Mouse (Mus musculus) layer of hippocampus, adult 2 months (tissue): ENCODE results near the gene Rgs3. TPM values are rescaled to one million over a fixed set of nuclear protein-coding genes. Genes with fewer than 3 reads are reported as not detected.
A peak's percentile ranks its signal among the peaks of the same experiment; 100 is the strongest.

Experiments
- DNase-seq, 2 experiments: peaks; one replicate each; pipeline ENCODE4 v3.0.0; 2022; ENCODE audit warnings: low spot score in 2 of 2
- H3K27ac ChIP-seq: fragments of 200-600 bp; 2 replicates; pipeline ENCODE4 v1.8.1; 2022
- H3K4me3 ChIP-seq: fragments of 200-600 bp; 2 replicates; pipeline ENCODE4 v1.8.1; 2022; ENCODE audit warnings: mild to moderate bottlenecking
- CTCF ChIP-seq: fragments of 200-600 bp; conservative IDR thresholded peaks from 2 replicates; pipeline ENCODE4 v1.8.1; 2022; ENCODE audit warnings: antibody characterized with exemption, mild to moderate bottlenecking, moderate library complexity
- total RNA-seq, 2 experiments: library from RNA; stranded (reverse); gene quantifications; 2 replicates each; pipeline ENCODE4 v1.2.3; 2021

Rgs3 gene
- total RNA-seq, 2 experiments from 2014 or later, result 18.9 to 21.6 TPM

GRCm38 (mm10) chr4:62686769-62687168 is 127.1 kb downstream of the Rgs3 start:
- H3K27ac ChIP-seq, result no peak overlapping the region
- DNase-seq, result no peak
- no peak for TF ChIP-seq CTCF
- H3K4me3 ChIP-seq, result no peak overlapping the region

DNA sequence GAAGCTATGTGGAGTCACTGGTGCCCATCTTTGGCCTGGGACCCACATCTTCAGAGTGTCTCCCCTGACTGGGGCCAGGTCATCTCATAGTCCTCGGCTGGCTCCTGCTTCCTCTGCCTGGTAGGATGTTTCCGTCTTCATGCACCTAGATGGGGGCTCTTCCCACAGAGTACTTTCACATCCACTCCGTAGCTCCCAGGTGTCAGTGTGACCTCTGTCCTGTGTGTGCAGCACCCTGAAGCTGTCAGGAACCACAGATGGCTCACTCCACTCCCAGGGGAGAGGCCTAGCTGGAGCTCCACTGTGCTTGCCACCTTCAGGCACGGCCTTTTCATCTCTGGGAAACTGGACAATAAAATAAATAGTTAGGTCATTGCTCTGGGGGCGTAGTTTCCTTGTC is 128.5 kb downstream of the Rgs3 start:
- no peak for TF ChIP-seq CTCF
- H3K4me3 ChIP-seq, result no peak overlapping the region
- no peak overlapping the region for H3K27ac ChIP-seq
- DNase-seq, result no peak

GRCm38 (mm10) chr4:62690997-62691396 is 131.3 kb downstream of the Rgs3 start:
- no peak for DNase-seq
- TF ChIP-seq CTCF, result no peak
- no peak overlapping the region for H3K4me3 ChIP-seq

GRCm38 (mm10) chr4:62691625-62692024 is 132.0 kb downstream of the Rgs3 start:
- H3K4me3 ChIP-seq, result no peak overlapping the region
- no peak for TF ChIP-seq CTCF
- H3K27ac ChIP-seq, result no peak overlapping the region
- no peak for DNase-seq

More at GRCm38 (mm10) chr4:62690997-62691396, 131.3 kb downstream of the Rgs3 start:
- no peak overlapping the region for H3K27ac ChIP-seq

DNA sequence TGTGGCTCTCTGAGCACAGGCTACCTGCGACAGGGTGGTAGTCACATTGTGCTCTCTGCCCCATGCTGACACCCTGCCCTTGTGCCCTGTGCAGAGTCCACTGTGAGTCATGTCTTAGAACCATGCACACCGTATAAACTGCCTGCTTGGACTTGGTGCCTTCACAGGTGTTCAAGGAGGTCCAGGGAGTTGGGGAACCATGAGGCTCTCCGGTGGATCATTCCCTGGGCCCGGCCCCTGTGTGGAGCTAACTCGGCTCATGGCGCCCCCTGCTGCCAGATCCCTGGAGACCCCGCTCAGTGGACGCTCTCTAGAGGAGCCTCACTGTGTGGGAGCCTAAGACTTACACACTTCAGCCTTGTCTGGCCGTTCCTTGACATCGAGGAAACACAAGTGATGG is 134.2 kb downstream of the Rgs3 start:
- Histone ChIP-seq H3K27ac (no peak overlapping the region), H3K4me3 (no peak overlapping the region)
- TF ChIP-seq CTCF, result peak; percentile 75
- DNase-seq, result peak in 1 of 2 experiments; percentile 34

- H3K4me3 ChIP-seq, result no peak overlapping the region
- TF ChIP-seq CTCF, result no peak
- peak overlapping the region; percentile 61; the same call in 1 of the 2 replicates for H3K27ac ChIP-seq
- no peak for DNase-seq
Measured at GRCm38 (mm10) chr4:62694703-62695439, 135.2 kb downstream of the Rgs3 start.

DNA sequence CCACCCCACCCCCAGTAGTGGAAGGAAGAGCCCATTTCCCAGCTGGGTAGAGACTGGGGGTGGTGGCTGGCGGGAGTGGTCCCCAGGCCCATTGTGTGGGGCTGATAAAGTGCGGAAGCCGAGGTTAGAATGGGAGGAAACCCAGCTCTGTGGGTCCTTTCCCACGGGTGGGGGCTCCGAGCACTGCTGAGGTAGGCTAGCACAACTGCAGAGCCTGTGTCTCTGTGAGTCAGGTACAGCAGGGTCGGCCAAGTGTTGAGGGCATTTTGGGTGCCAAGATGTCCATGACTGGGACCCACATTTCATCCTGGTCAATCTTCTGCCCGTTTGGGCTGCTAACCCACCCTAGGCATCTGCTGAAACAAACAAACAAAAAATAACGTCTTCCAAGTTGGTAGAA is 135.9 kb downstream of the Rgs3 start:
- no peak for DNase-seq
- peak overlapping the region; percentile 61; the same call in 1 of the 2 replicates for H3K27ac ChIP-seq
- H3K4me3 ChIP-seq, result no peak overlapping the region
- no peak for TF ChIP-seq CTCF

GRCm38 (mm10) chr4:62695946-62696345 is 136.3 kb downstream of the Rgs3 start:
- Histone ChIP-seq H3K4me3 (no peak overlapping the region), H3K27ac (peak overlapping the region; percentile 61; the same call in 1 of the 2 replicates)
- peak; percentile 38 to 65 for DNase-seq
- TF ChIP-seq CTCF, result peak; percentile 80

DNA sequence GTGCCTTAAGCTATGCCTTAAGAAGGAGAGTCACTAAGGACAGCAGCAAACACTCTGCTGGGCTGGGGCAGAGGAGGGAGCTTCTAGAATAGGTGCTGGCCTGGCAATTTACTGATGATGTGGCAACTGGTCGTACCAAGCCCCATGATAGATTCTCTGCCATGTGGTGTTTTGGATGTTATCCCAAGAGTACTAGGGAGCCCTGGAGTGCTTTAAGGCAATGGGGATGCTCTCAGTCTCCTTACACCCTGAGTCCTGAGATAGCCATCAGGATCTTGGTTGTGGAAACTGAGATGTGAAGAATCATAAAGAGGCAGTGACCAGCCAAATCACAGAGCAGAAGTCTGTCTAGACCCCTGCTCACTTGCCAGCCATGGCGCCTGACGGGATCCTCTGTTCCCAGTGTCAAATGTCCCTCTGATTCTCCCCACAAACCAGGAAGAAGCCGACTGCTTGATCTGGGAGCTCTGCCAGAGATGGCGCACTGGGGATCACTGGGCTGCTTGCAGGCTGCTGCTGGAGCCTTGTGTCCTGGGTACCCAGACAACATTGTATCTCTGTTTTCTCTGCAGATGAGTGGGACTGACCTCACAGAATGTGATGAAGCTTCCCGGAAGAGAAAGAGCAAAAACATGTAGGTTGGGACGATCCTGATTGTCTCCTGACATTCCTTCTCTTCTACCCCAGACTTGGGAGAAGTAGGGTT is 137.2 kb downstream of the Rgs3 start:
- peak overlapping the region; percentile 61; the same call in 1 of the 2 replicates for H3K27ac ChIP-seq
- peak; percentile 31 to 50 for DNase-seq
- TF ChIP-seq CTCF, result no peak
- H3K4me3 ChIP-seq, result no peak overlapping the region

DNA sequence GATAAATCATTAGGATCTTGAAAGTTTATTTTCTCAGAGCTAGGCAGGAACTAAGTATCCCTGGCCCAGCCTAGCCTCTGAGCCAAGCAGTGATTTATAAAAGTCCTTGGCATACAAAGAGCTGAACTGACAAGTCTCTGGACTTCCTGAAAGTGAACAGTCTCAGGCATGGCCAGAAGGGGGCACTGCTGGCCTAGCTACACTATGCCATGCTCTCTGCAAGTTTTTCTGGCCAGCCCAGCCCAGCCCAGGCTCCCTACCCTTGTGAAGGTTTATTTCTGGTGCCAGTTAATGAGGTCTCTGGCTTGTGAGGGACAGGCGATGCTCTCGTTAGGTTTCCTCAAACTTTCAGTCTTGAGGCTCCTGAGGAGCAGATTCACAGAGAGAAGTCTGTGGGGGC is 137.8 kb downstream of the Rgs3 start:
- DNase-seq, result peak; percentile 75 to 87
- no peak overlapping the region for H3K4me3 ChIP-seq
- peak; percentile 96 for TF ChIP-seq CTCF
- H3K27ac ChIP-seq, result peak overlapping the region; percentile 61; the same call in 1 of the 2 replicates

DNA sequence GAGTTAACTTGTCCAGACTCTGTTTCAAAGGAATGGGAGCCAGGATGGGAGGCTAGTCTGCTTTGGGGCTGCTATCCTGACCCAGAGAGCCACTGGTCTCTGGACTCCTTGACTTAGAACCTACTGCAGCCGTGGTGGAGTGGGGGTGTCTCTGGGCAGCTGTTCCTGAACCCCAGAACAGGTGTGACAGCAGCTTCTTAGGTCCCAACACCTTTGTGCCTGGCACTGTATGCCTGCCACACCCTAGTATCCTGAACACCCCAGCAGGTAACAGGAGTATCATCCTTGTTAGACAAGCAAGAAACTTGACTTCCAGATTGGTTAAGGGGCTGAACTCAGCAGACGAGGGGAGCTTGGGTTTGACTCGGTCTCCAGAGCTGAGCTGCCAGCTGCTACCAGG is 138.9 kb downstream of the Rgs3 start:
- H3K27ac ChIP-seq, result no peak overlapping the region
- no peak overlapping the region for H3K4me3 ChIP-seq
- no peak for DNase-seq
- no peak for TF ChIP-seq CTCF

DNA sequence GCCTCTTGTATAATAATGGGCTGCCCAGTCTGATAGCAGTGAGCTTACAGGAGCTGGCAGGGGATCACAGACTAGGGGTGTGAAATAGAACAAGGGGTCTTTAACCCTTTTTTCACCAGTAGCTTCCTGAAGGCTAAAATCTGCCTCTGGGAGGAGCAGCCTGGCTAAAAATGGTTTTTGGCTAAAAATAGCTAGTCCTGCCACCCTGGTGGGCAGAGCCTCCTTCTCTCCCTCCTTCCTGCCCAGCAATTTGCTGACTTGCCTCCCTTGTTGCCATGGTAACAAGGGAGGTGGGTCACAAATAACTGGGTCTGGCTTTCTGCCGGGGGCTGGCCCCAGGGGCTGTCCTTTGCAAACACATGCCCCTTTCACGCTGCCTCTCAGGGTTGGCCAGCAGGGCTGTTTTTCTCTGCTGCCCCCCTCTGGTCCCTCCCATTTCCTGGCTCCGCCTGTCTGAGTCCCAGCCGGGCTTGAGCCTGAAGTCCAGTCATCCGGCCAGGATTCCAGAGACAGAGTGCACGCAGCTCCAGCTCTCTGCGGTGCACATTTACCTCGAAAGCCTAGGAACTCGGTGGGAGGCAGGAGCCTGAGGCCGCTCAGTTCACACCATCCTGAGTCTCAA is 139.7 kb downstream of the Rgs3 start:
- DNase-seq, result peak; percentile 82 to 94
- H3K4me3 ChIP-seq, result peak overlapping the region; percentile 54
- TF ChIP-seq CTCF, result peak; percentile 74
- H3K27ac ChIP-seq, result peak overlapping the region; percentile 84

DNA sequence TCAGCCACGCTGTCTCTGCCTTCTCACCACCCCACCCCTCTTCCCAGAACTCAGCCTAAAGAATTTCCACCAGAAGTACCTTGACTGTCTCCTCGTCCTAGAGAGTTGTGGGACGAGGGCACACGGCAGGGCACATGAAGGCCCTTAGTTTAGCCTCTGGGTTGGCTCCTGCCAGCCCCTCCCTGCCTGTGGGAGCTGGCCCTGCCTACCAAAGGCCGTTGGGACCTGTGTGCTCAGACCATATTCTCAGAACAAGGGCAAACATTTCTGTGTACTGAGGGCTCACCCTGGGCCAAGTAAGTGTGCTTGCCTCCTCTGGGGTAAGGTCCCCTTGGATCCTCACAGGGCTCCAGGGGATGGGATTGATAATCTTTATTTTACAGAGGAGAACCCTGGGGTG is 140.8 kb downstream of the Rgs3 start:
- no peak for DNase-seq
- peak overlapping the region; percentile 54 for H3K4me3 ChIP-seq
- TF ChIP-seq CTCF, result no peak
- H3K27ac ChIP-seq, result peak overlapping the region; percentile 84; the same call in 1 of the 2 replicates

DNA sequence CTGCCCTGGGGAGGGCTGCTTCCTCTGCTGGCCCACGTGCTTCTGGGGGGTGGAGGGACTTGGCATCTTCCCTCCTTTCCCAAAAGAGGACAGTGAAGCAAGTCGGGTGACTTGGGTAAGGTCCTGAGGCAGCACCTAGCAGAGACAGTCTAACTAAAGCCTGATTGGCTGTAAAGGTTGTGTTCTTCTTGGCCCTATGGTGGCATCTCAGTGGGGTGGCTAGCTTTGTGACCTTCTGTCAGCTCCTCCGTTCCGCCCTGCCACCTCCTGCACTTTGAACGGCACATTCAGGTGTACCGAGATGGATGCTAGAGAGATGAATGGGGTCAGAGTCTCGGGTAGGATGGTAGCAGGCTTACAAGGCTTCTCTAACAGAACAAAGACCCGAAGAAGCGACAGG is 143.5 kb downstream of the Rgs3 start:
- H3K4me3 ChIP-seq, result no peak overlapping the region
- no peak for TF ChIP-seq CTCF
- H3K27ac ChIP-seq, result no peak overlapping the region
- DNase-seq, result no peak
